Mouse (Mus musculus): ENCODE measurements around the gene Gclm. TPM values are rescaled to one million over a fixed set of nuclear protein-coding genes. Genes with fewer than 3 reads are reported as not detected.
A peak's percentile ranks its signal among the peaks of the same experiment; 100 is the strongest.

Gene Gclm
- polyA plus RNA-seq, 1 experiment from 2014 or later, result 382 TPM

GRCm38 (mm10) chr3:122208296-122209225 is 36.8 kb upstream of the Gclm start:
- Histone ChIP-seq H3K36me3 (ENCODE audit: control insufficient read depth, insufficient read depth) (no peaks in the 10 kb centered on the region), H3K9me3 (ENCODE audit: control insufficient read depth) (no peaks in the 10 kb centered on the region), H3K27ac (ENCODE audit: low read depth, low read length) (no peak overlapping the region; the same call in 1 of the 2 replicates), H3K9ac (ENCODE audit: low read depth, low read length) (no peak overlapping the region), H3K4me2 (replicated peaks; ENCODE audit: low read depth) (peak overlapping the region; percentile 13; the same call in 1 of the 2 replicates), H3K27me3 (replicated peaks; ENCODE audit: control insufficient read depth, insufficient read depth, low read length) (no peaks in the 10 kb centered on the region), H3K4me3 (ENCODE audit: low read depth, low read length) (no peak overlapping the region), H3K4me1 (replicated peaks; ENCODE audit: control insufficient read depth, insufficient read depth, low read length) (0 out of 2 replicates have a peak, but pooled peaks cover 10% of the 10 kb centered on the region)
- ATAC-seq, result no peak
- no peak for TF ChIP-seq CTCF (IDR thresholded peaks at IDR 0.05; ENCODE audit: low read depth)
- 64% methylated on average over 15 of the region's 15 CpGs for WGBS

GRCm38 (mm10) chr3:122209511-122209910 is 35.8 kb upstream of the Gclm start:
- peak overlapping the region; percentile 55 for H3K27ac ChIP-seq (ENCODE audit: low read depth, low read length)
- no peak overlapping the region for H3K4me3 ChIP-seq (ENCODE audit: low read depth, low read length)
- peak; percentile 24; the same call in 1 of the 2 replicates for ATAC-seq
- 59% methylated on average over 11 of the region's 11 CpGs for WGBS
- no peak overlapping the region for H3K9ac ChIP-seq (ENCODE audit: low read depth, low read length)
- no peak for TF ChIP-seq CTCF (IDR thresholded peaks at IDR 0.05; ENCODE audit: low read depth)
- no peaks in the 10 kb centered on the region for H3K36me3 ChIP-seq (ENCODE audit: control insufficient read depth, insufficient read depth)
- no peaks in the 10 kb centered on the region for H3K27me3 ChIP-seq (replicated peaks; ENCODE audit: control insufficient read depth, insufficient read depth, low read length)
- 0 out of 2 replicates have a peak, but pooled peaks cover 10% of the 10 kb centered on the region for H3K4me1 ChIP-seq (replicated peaks; ENCODE audit: control insufficient read depth, insufficient read depth, low read length)
- H3K9me3 ChIP-seq (ENCODE audit: control insufficient read depth), result no peaks in the 10 kb centered on the region
- H3K4me2 ChIP-seq (replicated peaks; ENCODE audit: low read depth), result 0 out of 2 replicates have a peak overlapping the region, but pooled peaks have one; percentile 3

DNA sequence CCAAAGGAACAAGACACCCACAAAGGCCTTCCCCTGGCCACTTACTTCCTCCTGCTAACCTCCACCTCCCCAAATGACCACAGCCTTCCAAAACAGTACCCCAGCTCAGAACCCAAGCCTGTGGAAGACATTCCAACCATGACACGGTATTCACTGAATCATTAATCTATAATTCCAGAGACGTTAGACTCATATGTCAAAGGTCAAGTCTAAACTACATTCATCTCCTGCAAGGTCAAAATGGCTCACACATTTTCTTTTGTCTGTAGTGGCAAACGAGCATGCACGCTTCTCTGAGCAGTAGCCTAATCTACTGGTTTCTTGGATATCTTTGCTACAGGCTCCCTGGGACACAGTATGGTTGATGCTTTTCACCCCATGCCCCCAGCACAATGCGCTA is 34.9 kb upstream of the Gclm start:
- 60% methylated on average over 5 of the region's 5 CpGs for WGBS
- 0 out of 2 replicates have a peak, but pooled peaks cover 10% of the 10 kb centered on the region for H3K4me1 ChIP-seq (replicated peaks; ENCODE audit: control insufficient read depth, insufficient read depth, low read length)
- no peak for TF ChIP-seq CTCF (IDR thresholded peaks at IDR 0.05; ENCODE audit: low read depth)
- no peaks in the 10 kb centered on the region for H3K27me3 ChIP-seq (replicated peaks; ENCODE audit: control insufficient read depth, insufficient read depth, low read length)
- H3K27ac ChIP-seq (ENCODE audit: low read depth, low read length), result no peak overlapping the region
- H3K4me2 ChIP-seq (replicated peaks; ENCODE audit: low read depth), result no peak overlapping the region
- H3K9ac ChIP-seq (ENCODE audit: low read depth, low read length), result no peak overlapping the region
- H3K36me3 ChIP-seq (ENCODE audit: control insufficient read depth, insufficient read depth), result no peaks in the 10 kb centered on the region
- H3K9me3 ChIP-seq (ENCODE audit: control insufficient read depth), result no peaks in the 10 kb centered on the region
- no peak overlapping the region for H3K4me3 ChIP-seq (ENCODE audit: low read depth, low read length)
- no peak for ATAC-seq

DNA sequence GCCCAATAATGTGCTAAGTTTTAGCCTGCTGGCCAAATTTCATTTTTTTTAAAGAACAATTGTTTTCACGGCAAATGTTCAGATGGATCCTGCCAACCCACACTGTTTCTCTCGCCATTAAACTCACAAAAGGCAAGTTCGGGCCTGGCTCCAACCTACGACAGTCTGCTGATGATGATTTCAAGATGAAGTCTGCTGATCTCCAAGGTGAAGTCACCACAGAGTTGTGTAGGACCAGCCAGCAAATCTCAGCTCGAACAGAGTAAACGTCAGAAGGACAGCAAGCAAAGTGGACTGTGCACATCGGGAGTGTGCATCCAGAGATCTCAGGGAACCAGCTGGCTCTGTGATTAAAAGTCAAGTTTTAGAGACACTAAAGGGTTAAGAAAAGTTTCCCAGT is 34.5 kb upstream of the Gclm start:
- H3K27ac ChIP-seq (ENCODE audit: low read depth, low read length), result no peak overlapping the region
- no peak overlapping the region for H3K4me2 ChIP-seq (replicated peaks; ENCODE audit: low read depth)
- WGBS, result 73% methylated on average over 7 of the region's 7 CpGs
- no peak overlapping the region for H3K9ac ChIP-seq (ENCODE audit: low read depth, low read length)
- no peak overlapping the region for H3K4me3 ChIP-seq (ENCODE audit: low read depth, low read length)
- TF ChIP-seq CTCF (IDR thresholded peaks at IDR 0.05; ENCODE audit: low read depth), result no peak
- ATAC-seq, result no peak
- no peaks in the 10 kb centered on the region for H3K9me3 ChIP-seq (ENCODE audit: control insufficient read depth)
- H3K4me1 ChIP-seq (replicated peaks; ENCODE audit: control insufficient read depth, insufficient read depth, low read length), result 0 out of 2 replicates have a peak, but pooled peaks cover 10% of the 10 kb centered on the region
- H3K36me3 ChIP-seq (ENCODE audit: control insufficient read depth, insufficient read depth), result no peaks in the 10 kb centered on the region
- H3K27me3 ChIP-seq (replicated peaks; ENCODE audit: control insufficient read depth, insufficient read depth, low read length), result no peaks in the 10 kb centered on the region

- Histone ChIP-seq H3K36me3 (ENCODE audit: control insufficient read depth, insufficient read depth) (no peaks in the 10 kb centered on the region), H3K27ac (ENCODE audit: low read depth, low read length) (no peak overlapping the region), H3K9me3 (ENCODE audit: control insufficient read depth) (no peaks in the 10 kb centered on the region), H3K4me3 (ENCODE audit: low read depth, low read length) (no peak overlapping the region), H3K9ac (ENCODE audit: low read depth, low read length) (no peak overlapping the region), H3K4me2 (replicated peaks; ENCODE audit: low read depth) (no peak overlapping the region), H3K4me1 (replicated peaks; ENCODE audit: control insufficient read depth, insufficient read depth, low read length) (0 out of 2 replicates have a peak, but pooled peaks cover 7% of the 10 kb centered on the region), H3K27me3 (replicated peaks; ENCODE audit: control insufficient read depth, insufficient read depth, low read length) (no peaks in the 10 kb centered on the region)
- no peak for TF ChIP-seq CTCF (IDR thresholded peaks at IDR 0.05; ENCODE audit: low read depth)
- 61% methylated on average over 13 of the region's 13 CpGs for WGBS
- no peak for ATAC-seq
These were observed 33.8 kb upstream of the Gclm start for GRCm38 (mm10) chr3:122211446-122212125.

All from intestine, postnatal 0 days (tissue).